Mouse (Mus musculus) kidney, embryonic 16.5 days (tissue): ENCODE measurements around the gene Sel1l3. TPM values are rescaled to one million over a fixed set of nuclear protein-coding genes. Genes with fewer than 3 reads are reported as not detected.

ENCODE experiments used
- ATAC-seq: fragments of 200-750 bp; cut with Nextera tagmentation; 2 replicates; pipeline ENCODE4 v1.8.0; 2017; ENCODE audit warnings: moderate TSS enrichment; ENCODE audit not compliant: low FRiP score, low TSS enrichment
- H3K27ac ChIP-seq: fragments of 300-500 bp; sonication (generic); 2 replicates; pipeline ENCODE4 v1.5.1; 2014; ENCODE audit warnings: low read length
- H3K27me3 ChIP-seq: fragments of 300-500 bp; sonication (generic); 2 replicates; pipeline ENCODE4 v1.6.1; 2014; ENCODE audit warnings: low read length, control low read depth, mixed read lengths; ENCODE audit not compliant: insufficient read depth
- H3K36me3 ChIP-seq: fragments of 300-500 bp; sonication (generic); 2 replicates; pipeline ENCODE4 v1.6.1; 2014; ENCODE audit warnings: low read length, control low read depth, mixed read lengths; ENCODE audit not compliant: insufficient read depth
- H3K4me1 ChIP-seq: fragments of 300-500 bp; sonication (generic); 2 replicates; pipeline ENCODE4 v1.6.1; 2014; ENCODE audit warnings: low read length, control low read depth, mixed read lengths; ENCODE audit not compliant: insufficient read depth
- H3K4me2 ChIP-seq: fragments of 300-500 bp; sonication (generic); replicated peaks from 2 replicates; pipeline ENCODE4 v1.6.1; 2014; ENCODE audit warnings: low read depth, low read length
- H3K4me3 ChIP-seq: fragments of 300-500 bp; sonication (generic); 2 replicates; pipeline ENCODE4 v1.5.1; 2014; ENCODE audit warnings: mild to moderate bottlenecking, low read length
- H3K9ac ChIP-seq: fragments of 300-500 bp; sonication (generic); replicated peaks from 2 replicates; pipeline ENCODE4 v1.6.1; 2014; ENCODE audit warnings: low read length
- H3K9me3 ChIP-seq: fragments of 300-500 bp; sonication (generic); 2 replicates; pipeline ENCODE4 v1.6.1; 2016; ENCODE audit warnings: low read length, control low read depth
- WGBS: fragments of 180-500 bp; shearing (Covaris S2); extraction: QIAGEN DNeasy Blood & Tissue Kit; methylation state at CpG from one replicate; pipeline ENCODE4 v1.1.7; 2014; 5-methylcytosine and 5-hydroxymethylcytosine counted together
- polyA plus RNA-seq: library from polyadenylated mRNA; unstranded; fragments of >200 nt; fragmentation: Nextera tagmentation; extraction: Ambion mirVana; gene quantifications from 2 replicates; pipeline ENCODE4 v1.2.1, GENCODE M21; 2015

Sel1l3 gene
- 18.9 and 20.0 TPM in 2 replicates for polyA plus RNA-seq

GRCm38 (mm10) chr5:53213711-53214352, at the start of gene Sel1l3:
Sel1l3 (minus strand) TSS chr5:53213927.
- Histone ChIP-seq H3K4me3 (peak within 1 kb of the TSS; percentile 72), H3K9ac (peak within 1 kb of the TSS; percentile 81), H3K4me2 (peak within 1 kb of the TSS; percentile 96), H3K4me1 (peaks cover 17% of the 10 kb centered on the region), H3K27me3 (peaks cover 3% of the 10 kb centered on the region; the same call in 1 of the 2 replicates), H3K27ac (peak within 1 kb of the TSS; percentile 52), H3K36me3 (no peaks in the 10 kb centered on the region), H3K9me3 (no peaks in the 10 kb centered on the region)
- WGBS = 3% methylated on average over 23 of the region's 29 CpGs
- ATAC-seq = peak; percentile 49; the same call in 1 of the 2 replicates

- Histone ChIP-seq H3K9ac (no peak overlapping the region), H3K27me3 (peaks cover 3% of the 10 kb centered on the region; the same call in 1 of the 2 replicates), H3K9me3 (no peaks in the 10 kb centered on the region), H3K27ac (no peak overlapping the region), H3K36me3 (no peaks in the 10 kb centered on the region), H3K4me3 (no peak overlapping the region), H3K4me1 (peaks cover 18% of the 10 kb centered on the region), H3K4me2 (no peak overlapping the region)
- WGBS = 51% methylated on average over 10 of the region's 10 CpGs
- no peak for ATAC-seq
Measured at GRCm38 (mm10) chr5:53261999-53262398, 48.3 kb upstream of the Sel1l3 start.

DNA sequence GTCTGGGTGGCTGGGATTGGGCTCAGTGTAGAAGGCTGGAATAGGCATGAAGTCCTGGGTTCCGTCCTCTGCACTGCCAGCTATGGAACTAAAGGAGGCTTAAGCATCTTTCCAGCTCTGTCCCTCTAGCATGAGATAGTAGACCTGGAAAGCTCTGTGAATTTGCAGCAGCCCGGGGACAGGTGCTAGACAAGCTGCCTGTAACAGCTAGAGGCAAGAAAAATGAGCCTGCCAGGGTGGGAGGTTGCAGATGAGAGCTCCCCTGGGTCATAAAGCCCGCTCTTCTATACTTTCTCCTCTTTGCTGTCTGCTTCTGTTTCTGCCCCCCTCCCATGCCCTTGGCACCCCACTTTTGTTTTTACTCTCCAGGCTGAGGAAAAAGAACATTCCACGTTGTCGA, 46.2 kb upstream of the Sel1l3 start:
- peaks cover 10% of the 10 kb centered on the region; the same call in 1 of the 2 replicates for H3K4me1 ChIP-seq
- no peak overlapping the region for H3K4me2 ChIP-seq
- no peaks in the 10 kb centered on the region for H3K9me3 ChIP-seq
- WGBS = 35% methylated on average over 5 of the region's 5 CpGs
- no peak for ATAC-seq
- peaks cover 3% of the 10 kb centered on the region; the same call in 1 of the 2 replicates for H3K27me3 ChIP-seq
- no peaks in the 10 kb centered on the region for H3K36me3 ChIP-seq
- H3K4me3 ChIP-seq = no peak overlapping the region
- H3K27ac ChIP-seq = no peak overlapping the region
- no peak overlapping the region for H3K9ac ChIP-seq

GRCm38 (mm10) chr5:53258038-53258786, 44.5 kb upstream of the Sel1l3 start:
- no peaks in the 10 kb centered on the region for H3K9me3 ChIP-seq
- 3% methylated on average over 29 of the region's 29 CpGs for WGBS
- ATAC-seq = peak; percentile 37
- H3K4me1 ChIP-seq = peaks cover 10% of the 10 kb centered on the region; the same call in 1 of the 2 replicates
- H3K27me3 ChIP-seq = peaks cover 3% of the 10 kb centered on the region; the same call in 1 of the 2 replicates
- H3K4me2 ChIP-seq = peak overlapping the region; percentile 72
- H3K36me3 ChIP-seq = no peaks in the 10 kb centered on the region
- H3K27ac ChIP-seq = no peak overlapping the region
- H3K9ac ChIP-seq = peak overlapping the region; percentile 59
- peak overlapping the region; percentile 45 for H3K4me3 ChIP-seq

GRCm38 (mm10) chr5:53254821-53255220, 41.1 kb upstream of the Sel1l3 start:
- no peak overlapping the region for H3K4me2 ChIP-seq
- H3K9ac ChIP-seq = no peak overlapping the region
- H3K27ac ChIP-seq = no peak overlapping the region
- H3K36me3 ChIP-seq = no peaks in the 10 kb centered on the region
- ATAC-seq = no peak
- no peak overlapping the region for H3K4me3 ChIP-seq
- WGBS = 67% methylated on average over 3 of the region's 3 CpGs
- 0 out of 2 replicates have a peak, but pooled peaks cover 10% of the 10 kb centered on the region for H3K4me1 ChIP-seq
- H3K9me3 ChIP-seq = no peaks in the 10 kb centered on the region
- H3K27me3 ChIP-seq = peaks cover 3% of the 10 kb centered on the region; the same call in 1 of the 2 replicates

GRCm38 (mm10) chr5:53254154-53254553, 40.4 kb upstream of the Sel1l3 start:
- Histone ChIP-seq H3K4me2 (no peak overlapping the region), H3K9me3 (no peaks in the 10 kb centered on the region), H3K4me3 (no peak overlapping the region), H3K4me1 (0 out of 2 replicates have a peak, but pooled peaks cover 10% of the 10 kb centered on the region), H3K36me3 (no peaks in the 10 kb centered on the region), H3K9ac (no peak overlapping the region), H3K27ac (no peak overlapping the region), H3K27me3 (peaks cover 2% of the 10 kb centered on the region; the same call in 1 of the 2 replicates)
- no peak for ATAC-seq
- 87% methylated on average over 5 of the region's 5 CpGs for WGBS

GRCm38 (mm10) chr5:53249431-53250061, 35.8 kb upstream of the Sel1l3 start:
- no peaks in the 10 kb centered on the region for H3K27me3 ChIP-seq
- H3K4me2 ChIP-seq = no peak overlapping the region
- no peaks in the 10 kb centered on the region for H3K36me3 ChIP-seq
- H3K27ac ChIP-seq = no peak overlapping the region
- H3K4me3 ChIP-seq = no peak overlapping the region
- no peaks in the 10 kb centered on the region for H3K4me1 ChIP-seq
- 36% methylated on average over 4 of the region's 4 CpGs for WGBS
- peak; percentile 92 for ATAC-seq
- no peak overlapping the region for H3K9ac ChIP-seq
- no peaks in the 10 kb centered on the region for H3K9me3 ChIP-seq

- no peak for ATAC-seq
- WGBS = 41% methylated on average over 11 of the region's 11 CpGs
Measured at GRCm38 (mm10) chr5:53248499-53248898, 34.8 kb upstream of the Sel1l3 start.

GRCm38 (mm10) chr5:53243933-53244332, 30.2 kb upstream of the Sel1l3 start:
- 40% methylated on average over 10 of the region's 10 CpGs for WGBS
- Histone ChIP-seq H3K4me3 (no peak overlapping the region), H3K9me3 (no peaks in the 10 kb centered on the region), H3K4me2 (no peak overlapping the region), H3K36me3 (no peaks in the 10 kb centered on the region), H3K27me3 (no peaks in the 10 kb centered on the region), H3K9ac (no peak overlapping the region), H3K4me1 (0 out of 2 replicates have a peak, but pooled peaks cover 3% of the 10 kb centered on the region), H3K27ac (no peak overlapping the region)
- no peak for ATAC-seq

More at GRCm38 (mm10) chr5:53248499-53248898, 34.8 kb upstream of the Sel1l3 start:
- no peaks in the 10 kb centered on the region for H3K9me3 ChIP-seq
- no peak overlapping the region for H3K4me2 ChIP-seq
- H3K4me3 ChIP-seq = no peak overlapping the region
- H3K4me1 ChIP-seq = no peaks in the 10 kb centered on the region
- H3K27ac ChIP-seq = no peak overlapping the region
- H3K36me3 ChIP-seq = no peaks in the 10 kb centered on the region
- no peaks in the 10 kb centered on the region for H3K27me3 ChIP-seq
- no peak overlapping the region for H3K9ac ChIP-seq
